Mouse (Mus musculus) liver, embryonic 14.5 days (tissue): ENCODE measurements around the gene Rnf2.

Experiments
- CTCF ChIP-seq: IDR thresholded peaks from 2 replicates; pipeline ENCODE4 v1.5.1; 2016; ENCODE audit warnings: antibody characterized with exemption, low read depth, control low read depth
- EP300 ChIP-seq: IDR thresholded peaks from 2 replicates; pipeline ENCODE4 v1.6.1; 2016; ENCODE audit warnings: antibody characterized with exemption, low read depth

DNA sequence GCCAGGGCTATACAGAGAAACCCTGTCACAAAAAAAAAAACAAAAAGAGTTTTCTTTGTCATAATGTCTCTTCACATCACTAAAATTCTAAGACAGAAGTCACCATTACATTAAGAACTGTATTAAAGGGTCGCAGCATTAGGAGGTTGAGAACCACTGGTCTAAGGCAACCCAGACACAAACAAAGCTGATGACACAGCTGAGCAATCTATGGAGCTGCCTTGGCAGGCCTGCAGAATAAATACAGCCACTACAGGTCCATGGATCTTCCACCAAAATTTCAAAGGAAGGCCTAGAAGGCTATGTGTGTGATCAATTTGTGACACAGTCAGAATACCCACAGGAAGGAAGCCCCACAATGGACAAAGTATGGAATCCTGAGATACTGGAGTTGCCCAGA lies 18.3 kb downstream of the Rnf2 start:
- TF ChIP-seq EP300, result no peak
- TF ChIP-seq CTCF, result no peak
